Mouse (Mus musculus) CH12.LX (cell line): ENCODE measurements around the gene Chml. TPM values are rescaled to one million over a fixed set of nuclear protein-coding genes. Genes with fewer than 3 reads are reported as not detected.

Experiments
- DNase-seq: peaks from one replicate; pipeline ENCODE4 v3.0.0-alpha.2; 2013; ENCODE audit errors: extremely low read depth
- H3K27ac ChIP-seq: 2 replicates; pipeline ENCODE4 v1.5.1; 2012; ENCODE audit warnings: low read depth, mild to moderate bottlenecking, control low read depth, moderate library complexity; ENCODE audit not compliant: insufficient read depth
- H3K27me3 ChIP-seq: replicated peaks from 2 replicates; pipeline ENCODE3; 2012; ENCODE audit warnings: inconsistent platforms
- H3K36me3 ChIP-seq, 2 experiments: replicated peaks in 1 of 2; 2 replicates each; pipeline versions ENCODE3 to v1.6.1; 2012; ENCODE audit warnings: inconsistent platforms in 1 of 2, low read length in 1 of 2, mild to moderate bottlenecking in 1 of 2, mixed read lengths in 1 of 2, moderate library complexity in 1 of 2; ENCODE audit not compliant: control insufficient read depth in 1 of 2, insufficient read depth in 1 of 2
- H3K4me1 ChIP-seq, 2 experiments: 2 replicates each; pipeline ENCODE4 v1.6.1; 2012; ENCODE audit warnings: inconsistent platforms in 1 of 2, moderate library complexity in 1 of 2; ENCODE audit not compliant: insufficient read depth in 2 of 2, control insufficient read depth in 1 of 2
- H3K4me2 ChIP-seq: 2 replicates; pipeline ENCODE4 v1.6.1; 2012; ENCODE audit warnings: low read depth, mild to moderate bottlenecking, control low read depth; ENCODE audit not compliant: poor library complexity, insufficient read depth, severe bottlenecking
- H3K4me3 ChIP-seq, 3 experiments: fragments of 150-350 bp in 1 of 3; sonication (generic) in 1 of 3; replicated peaks in 1 of 3; 2 replicates each; pipeline versions ENCODE3 to v1.5.1; 2011 to 2012; ENCODE audit warnings: low read depth in 2 of 3, low read length in 2 of 3, mild to moderate bottlenecking in 2 of 3, moderate library complexity in 2 of 3, control low read depth in 1 of 3, improper control_type of control experiment in 1 of 3, inconsistent platforms in 1 of 3, mixed read lengths in 1 of 3; ENCODE audit not compliant: poor library complexity in 1 of 3
- H3K79me2 ChIP-seq: replicated peaks from 2 replicates; pipeline ENCODE4 v1.6.1; 2012; ENCODE audit warnings: mild to moderate bottlenecking, moderate library complexity; ENCODE audit not compliant: control insufficient read depth, poor library complexity, insufficient read depth, severe bottlenecking; ENCODE audit errors: extremely low read depth
- H3K9ac ChIP-seq: 2 replicates; pipeline ENCODE4 v1.6.1; 2012; ENCODE audit warnings: low read depth, mild to moderate bottlenecking, control low read depth, moderate library complexity; ENCODE audit not compliant: insufficient read depth
- H3K9me3 ChIP-seq: replicated peaks from 2 replicates; pipeline ENCODE3; 2012; ENCODE audit warnings: low read length, inconsistent platforms, mixed read lengths
- BHLHE40 ChIP-seq: IDR thresholded peaks from 2 replicates; pipeline ENCODE4 v1.6.1; 2011; ENCODE audit warnings: mild to moderate bottlenecking, low read depth, low read length, improper control_type of control experiment
- CHD1 ChIP-seq: IDR thresholded peaks from 2 replicates; pipeline ENCODE4 v1.6.1; 2012; ENCODE audit warnings: low read depth, low read length, improper control_type of control experiment, inconsistent platforms
- CHD2 ChIP-seq: IDR thresholded peaks from 2 replicates; pipeline ENCODE4 v1.6.1; 2011; ENCODE audit warnings: low read length, improper control_type of control experiment
- CTCF ChIP-seq, 2 experiments: IDR thresholded peaks in 1 of 2; conservative IDR thresholded peaks in 1 of 2; 2 replicates each; pipeline ENCODE4 v1.5.1; 2011 to 2012; ENCODE audit warnings: low read depth in 2 of 2, low read length in 2 of 2, improper control_type of control experiment in 1 of 2, inconsistent platforms in 1 of 2, mild to moderate bottlenecking in 1 of 2, moderate library complexity in 1 of 2
- E2F4 ChIP-seq: IDR thresholded peaks from 2 replicates; pipeline ENCODE4 v1.6.1; 2011; ENCODE audit warnings: low read depth, low read length, improper control_type of control experiment; ENCODE audit not compliant: insufficient replicate concordance
- ELF1 ChIP-seq: IDR thresholded peaks from 2 replicates; pipeline ENCODE4 v1.6.1; 2014; ENCODE audit warnings: low read depth, mild to moderate bottlenecking, inconsistent platforms, low read length, improper control_type of control experiment
- EP300 ChIP-seq: IDR thresholded peaks from 2 replicates; pipeline ENCODE4 v1.6.1; 2011; ENCODE audit warnings: low read length, improper control_type of control experiment
- ETS1 ChIP-seq: conservative IDR thresholded peaks from 2 replicates; pipeline ENCODE4 v1.6.1; 2012; ENCODE audit warnings: low read depth, mild to moderate bottlenecking, inconsistent platforms, low read length, improper control_type of control experiment, moderate library complexity
- JUND ChIP-seq: conservative IDR thresholded peaks from 2 replicates; pipeline ENCODE4 v1.6.1; 2011; ENCODE audit warnings: low read depth, low read length, improper control_type of control experiment
- KAT2A ChIP-seq: IDR thresholded peaks from 2 replicates; pipeline ENCODE4 v1.6.1; 2012; ENCODE audit warnings: low read length, improper control_type of control experiment, inconsistent platforms; ENCODE audit not compliant: insufficient replicate concordance
- MAFK ChIP-seq: IDR thresholded peaks from 2 replicates; pipeline ENCODE4 v1.6.1; 2011; ENCODE audit warnings: low read length, improper control_type of control experiment; ENCODE audit not compliant: insufficient replicate concordance
- MXI1 ChIP-seq: IDR thresholded peaks from 2 replicates; pipeline ENCODE4 v1.6.1; 2011; ENCODE audit warnings: mild to moderate bottlenecking, low read depth, low read length, improper control_type of control experiment
- NELFE ChIP-seq: IDR thresholded peaks from 2 replicates; pipeline ENCODE4 v1.6.1; 2011; ENCODE audit warnings: low read depth, low read length, improper control_type of control experiment
- NRF1 ChIP-seq: IDR thresholded peaks from 2 replicates; pipeline ENCODE4 v1.6.1; 2014; ENCODE audit warnings: low read depth, mild to moderate bottlenecking, inconsistent platforms, low read length, improper control_type of control experiment, moderate library complexity
- PAX5 ChIP-seq: IDR thresholded peaks from 2 replicates; pipeline ENCODE4 v1.6.1; 2012; ENCODE audit warnings: low read length, inconsistent platforms, mixed read lengths
- RAD21 ChIP-seq: IDR thresholded peaks from 2 replicates; pipeline ENCODE4 v1.6.1; 2011; ENCODE audit warnings: low read depth, mild to moderate bottlenecking, low read length, improper control_type of control experiment, moderate library complexity
- RCOR1 ChIP-seq: conservative IDR thresholded peaks from 2 replicates; pipeline ENCODE4 v1.6.1; 2012; ENCODE audit warnings: low read depth, mild to moderate bottlenecking, inconsistent platforms, low read length, improper control_type of control experiment
- TBP ChIP-seq: conservative IDR thresholded peaks from 2 replicates; pipeline ENCODE4 v1.6.1; 2011; ENCODE audit warnings: low read depth, low read length, improper control_type of control experiment
- UBTF ChIP-seq: IDR thresholded peaks from 2 replicates; pipeline ENCODE4 v1.6.1; 2012; ENCODE audit warnings: low read depth, mild to moderate bottlenecking, inconsistent platforms, low read length, improper control_type of control experiment, moderate library complexity
- USF2 ChIP-seq: conservative IDR thresholded peaks from 2 replicates; pipeline ENCODE4 v1.6.1; 2011; ENCODE audit warnings: low read depth, low read length, improper control_type of control experiment
- ZC3H11A ChIP-seq: IDR thresholded peaks from 2 replicates; pipeline ENCODE4 v1.6.1; 2012; ENCODE audit warnings: low read depth, mild to moderate bottlenecking, inconsistent platforms, low read length, improper control_type of control experiment
- ZKSCAN1 ChIP-seq: IDR thresholded peaks from 2 replicates; pipeline ENCODE4 v1.6.1; 2012; ENCODE audit warnings: low read depth, inconsistent platforms, low read length, improper control_type of control experiment, borderline replicate concordance
- ZMIZ1 ChIP-seq: IDR thresholded peaks from 2 replicates; pipeline ENCODE4 v1.6.1; 2012; ENCODE audit warnings: low read depth, mild to moderate bottlenecking, inconsistent platforms, low read length, improper control_type of control experiment
- ZNF384 ChIP-seq: IDR thresholded peaks from 2 replicates; pipeline ENCODE4 v1.6.1; 2012; ENCODE audit warnings: low read depth, low read length, improper control_type of control experiment, inconsistent platforms
- dilution Hi-C: fragments of 300-500 bp; cut with MboI; formaldehyde crosslinking; loops from 2 replicates; pipeline ENCODE4 v1.14.3; 2020; ENCODE audit warnings: low sequenced_read_pairs; ENCODE audit not compliant: extremely low pct_unique_long_range_greater_than_20kb, extremely low pct_ligation_motif_present
- in situ Hi-C: fragments of 300-500 bp; cut with MboI; formaldehyde crosslinking; loops from 3 replicates; pipeline ENCODE4 v1.14.3; 2019; ENCODE audit warnings: low sequenced_read_pairs, low pct_ligation_motif_present, low pct_unique_long_range_greater_than_20kb, mixed read lengths
- polyA plus RNA-seq: library from polyadenylated mRNA; unstranded; fragments of >175 nt; gene quantifications from 2 replicates; pipeline ENCODE4 v1.2.1, GENCODE M21; 2012; ENCODE audit warnings: low read depth; ENCODE audit not compliant: insufficient read length
- total RNA-seq, 2 experiments: library from RNA; depleted of rRNA; stranded (reverse); fragments of 300-350 nt in 1 of 2; fragments of >200 nt in 1 of 2; gene quantifications; 2 replicates each; pipeline ENCODE4 v1.2.3; 2012 to 2014

Gene Chml
- total and polyA plus RNA-seq, 3 experiments: 3.1 to 6.0 (median 3.3) TPM

- DNase-seq: no peak
- in situ Hi-C loops: loop anchor here (10.0 kb wide), 1 partner anchor 187 kb away; no protein-coding TSS in a partner anchor
- Histone ChIP-seq H3K4me2 (no peak overlapping the region), H3K4me3 (no peak overlapping the region), H3K27me3 (no peaks in the 10 kb centered on the region), H3K9ac (no peak overlapping the region), H3K27ac (no peak overlapping the region), H3K9me3 (no peaks in the 10 kb centered on the region), H3K36me3 (no peaks in the 10 kb centered on the region)
- dilution Hi-C loops: no loop called here
- TF ChIP-seq CTCF (conservative IDR thresholded peaks at IDR 0.05 in 1 of 2, IDR thresholded peaks at IDR 0.05 in 1 of 2; ENCODE audit: low read depth in 2 of 2, low read length in 2 of 2): no peak
- TF ChIP-seq ZMIZ1: no peak
- no peak for TF ChIP-seq TBP
- TF ChIP-seq E2F4: no peak
- TF ChIP-seq BHLHE40: no peak
- TF ChIP-seq RCOR1: no peak
- TF ChIP-seq JUND: no peak
- TF ChIP-seq, all 38 proteins: peak for 0
- H3K79me2 ChIP-seq: no peaks in the 10 kb centered on the region
- peaks cover 0 to 15% of the 10 kb centered on the region in 2 experiments; a peak in 1 of 4 replicates for H3K4me1 ChIP-seq
Measured at GRCm38 (mm10) chr1:175677459-175677858, 15.2 kb downstream of the Chml start.

- no peaks in the 10 kb centered on the region for H3K27me3 ChIP-seq
- no peak overlapping the region for H3K9ac ChIP-seq
- in situ Hi-C loops (loop anchor here (10.0 kb wide), 1 partner anchor 190 kb away; no protein-coding TSS in a partner anchor), dilution Hi-C loops (no loop called here)
- H3K27ac ChIP-seq: no peak overlapping the region
- no peaks in the 10 kb centered on the region for H3K9me3 ChIP-seq
- H3K4me1 ChIP-seq: peaks cover 0 to 33% of the 10 kb centered on the region in 2 experiments; a peak in 2 of 4 replicates
- H3K79me2 ChIP-seq: no peaks in the 10 kb centered on the region
- H3K4me3 ChIP-seq: no peak overlapping the region
- no peak for TF ChIP-seq ZKSCAN1
- no peak for TF ChIP-seq CHD2
- TF ChIP-seq USF2: no peak
- TF ChIP-seq CTCF (conservative IDR thresholded peaks at IDR 0.05 in 1 of 2, IDR thresholded peaks at IDR 0.05 in 1 of 2; ENCODE audit: low read depth in 2 of 2, low read length in 2 of 2): no peak
- TF ChIP-seq E2F4: no peak
- no peak for DNase-seq
- H3K4me2 ChIP-seq: no peak overlapping the region
- no peaks in the 10 kb centered on the region for H3K36me3 ChIP-seq
Measured at GRCm38 (mm10) chr1:175675116-175675515, 17.6 kb downstream of the Chml start.

- Histone ChIP-seq H3K4me3 (no peak overlapping the region), H3K9ac (no peak overlapping the region), H3K9me3 (no peaks in the 10 kb centered on the region), H3K27ac (no peak overlapping the region), H3K36me3 (no peaks in the 10 kb centered on the region), H3K4me1 (peaks cover 0 to 46% of the 10 kb centered on the region in 2 experiments; a peak in 3 of 4 replicates), H3K79me2 (no peaks in the 10 kb centered on the region), H3K27me3 (no peaks in the 10 kb centered on the region), H3K4me2 (no peak overlapping the region)
- in situ Hi-C loops: loop anchor here (10.0 kb wide), 1 partner anchor 191 kb away; no protein-coding TSS in a partner anchor
- dilution Hi-C loops: no loop called here
- no peak for DNase-seq
- TF ChIP-seq KAT2A (no peak), PAX5 (no peak), JUND (no peak), CHD1 (no peak), ELF1 (no peak), NRF1 (no peak), RCOR1 (no peak), ETS1 (no peak), MAFK (no peak), NELFE (no peak), UBTF (no peak), EP300 (no peak), ZNF384 (no peak), ZC3H11A (no peak), MXI1 (no peak), RAD21 (no peak), TBP (no peak)
Measured at GRCm38 (mm10) chr1:175673563-175674325, 19.0 kb downstream of the Chml start.
